Mouse (Mus musculus) lung, adult 2 months (tissue): Measurements from ENCODE around the gene Sirt6.

Experiments
- CTCF ChIP-seq: fragments of 200-500 bp; IDR thresholded peaks from 2 replicates; pipeline ENCODE4 v1.5.1; 2011; ENCODE audit warnings: mild to moderate bottlenecking, low read length, control low read depth; ENCODE audit not compliant: insufficient read depth
- POLR2A ChIP-seq: fragments of 200-500 bp; IDR thresholded peaks from 2 replicates; pipeline ENCODE4 v1.6.1; 2011; ENCODE audit warnings: low read depth, mild to moderate bottlenecking, control low read depth, low read length, borderline replicate concordance; ENCODE audit errors: extremely low read depth

DNA sequence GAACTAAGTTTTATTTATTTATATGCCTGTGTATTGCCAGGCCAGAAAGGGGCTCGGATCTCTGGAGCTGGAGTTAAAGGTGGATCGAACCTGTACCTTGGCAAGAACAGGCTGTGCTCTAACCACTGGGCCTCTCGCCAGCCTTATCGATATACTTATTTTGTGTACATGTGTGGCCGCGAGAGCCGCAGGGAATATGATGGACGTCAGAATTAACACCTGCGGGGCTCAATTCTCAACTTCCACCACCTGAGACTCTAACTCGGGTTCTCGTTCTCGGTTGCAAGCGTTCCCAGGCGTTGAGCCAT lies 22.0 kb downstream of the Sirt6 start:
- TF ChIP-seq POLR2A (no peak), CTCF (no peak)
